Mouse (Mus musculus): Measurements from ENCODE around the gene Zkscan5.

GRCm38 (mm10) chr5:145203936-145204691 lies at the start of gene Zkscan5:
- TF ChIP-seq POLR2A (IDR thresholded peaks at IDR 0.05; ENCODE audit: insufficient read depth, low read length) (peak; percentile 34), CTCF (IDR thresholded peaks at IDR 0.05; ENCODE audit: low read depth, low read length) (no peak), EP300 (IDR thresholded peaks at IDR 0.05; ENCODE audit: insufficient read depth, low read depth, low read length) (0 out of 2 replicates have a peak, but pooled peaks have one; percentile 3)

Data from ES-Bruce4 (cell line).